Mouse (Mus musculus): ENCODE measurements around the gene Lnx2. TPM values are rescaled to one million over a fixed set of nuclear protein-coding genes. Genes with fewer than 3 reads are reported as not detected.

Gene Lnx2
- polyA plus RNA-seq, 1 experiment from 2014 or later, result 10.2 TPM

GRCm38 (mm10) chr5:147043240-147043844, 33.0 kb downstream of the Lnx2 start:
- no peak for TF ChIP-seq CTCF (IDR thresholded peaks at IDR 0.05; ENCODE audit: low read depth)
- H3K4me1 ChIP-seq (replicated peaks; ENCODE audit: control insufficient read depth, insufficient read depth, low read length), result no peaks in the 10 kb centered on the region; the same call in 1 of the 2 replicates
- H3K9me3 ChIP-seq (ENCODE audit: control insufficient read depth), result no peaks in the 10 kb centered on the region
- WGBS, result 56% methylated on average over 15 of the region's 15 CpGs
- peaks cover 26% of the 10 kb centered on the region for H3K36me3 ChIP-seq (ENCODE audit: control insufficient read depth, insufficient read depth)
- ATAC-seq, result no peak
- H3K27ac ChIP-seq (ENCODE audit: low read depth, low read length), result no peak overlapping the region
- no peaks in the 10 kb centered on the region for H3K27me3 ChIP-seq (replicated peaks; ENCODE audit: control insufficient read depth, insufficient read depth, low read length)
- H3K9ac ChIP-seq (ENCODE audit: low read depth, low read length), result no peak overlapping the region
- no peak overlapping the region for H3K4me3 ChIP-seq (ENCODE audit: low read depth, low read length)
- H3K4me2 ChIP-seq (replicated peaks; ENCODE audit: low read depth), result no peak overlapping the region

DNA sequence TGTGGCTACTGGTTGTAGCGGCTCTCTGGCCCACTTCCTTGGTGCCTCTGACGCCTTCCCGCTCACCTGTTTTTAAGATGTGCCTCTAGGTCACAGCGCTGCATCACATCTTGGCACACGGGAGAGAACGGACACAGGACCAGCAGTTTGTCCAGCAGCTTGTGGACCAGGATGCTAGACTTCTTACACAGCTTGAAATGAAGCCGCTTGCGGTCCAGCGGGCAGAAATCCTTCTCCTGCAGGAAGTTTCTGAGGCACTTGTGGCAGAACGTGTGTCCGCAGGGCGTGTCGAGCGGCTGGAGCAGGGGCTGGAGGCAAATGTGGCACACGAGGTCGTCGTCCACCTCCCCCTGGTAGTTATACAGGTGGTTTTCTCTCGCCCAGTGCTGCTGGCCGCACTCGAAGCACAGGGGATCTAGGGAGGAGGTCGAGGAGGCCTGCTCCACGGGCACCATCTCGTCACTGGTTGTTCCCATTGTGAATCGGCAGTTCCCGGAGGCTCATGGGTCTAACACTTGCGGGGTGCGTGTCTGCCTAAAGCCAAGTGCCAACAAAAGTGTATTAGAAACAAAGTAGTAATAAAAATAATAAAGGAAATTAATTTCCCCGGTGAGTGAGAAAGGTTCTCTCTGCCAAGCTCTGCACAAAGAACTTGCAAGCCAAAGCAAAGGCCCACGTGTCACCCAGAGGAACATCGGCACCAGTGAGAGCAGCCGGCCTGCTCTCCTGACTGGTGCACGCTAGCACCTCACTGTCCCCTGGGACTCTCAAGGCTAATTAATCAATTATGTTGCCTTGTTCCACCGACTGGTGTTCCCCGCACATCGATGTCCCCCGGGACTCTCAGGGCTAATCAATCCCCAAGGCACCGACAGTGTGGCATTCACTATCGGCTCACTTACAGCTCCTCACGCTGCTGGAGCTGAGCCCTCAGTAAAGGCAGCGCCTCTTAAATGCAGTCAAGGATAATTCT, 34.1 kb downstream of the Lnx2 start:
- 86% methylated on average over 40 of the region's 40 CpGs for WGBS
- H3K27me3 ChIP-seq (replicated peaks; ENCODE audit: control insufficient read depth, insufficient read depth, low read length), result no peaks in the 10 kb centered on the region
- no peak for TF ChIP-seq CTCF (IDR thresholded peaks at IDR 0.05; ENCODE audit: low read depth)
- no peak overlapping the region for H3K27ac ChIP-seq (ENCODE audit: low read depth, low read length)
- no peak overlapping the region for H3K9ac ChIP-seq (ENCODE audit: low read depth, low read length)
- H3K4me1 ChIP-seq (replicated peaks; ENCODE audit: control insufficient read depth, insufficient read depth, low read length), result no peaks in the 10 kb centered on the region; the same call in 1 of the 2 replicates
- H3K4me2 ChIP-seq (replicated peaks; ENCODE audit: low read depth), result no peak overlapping the region
- H3K4me3 ChIP-seq (ENCODE audit: low read depth, low read length), result no peak overlapping the region
- peaks cover 26% of the 10 kb centered on the region for H3K36me3 ChIP-seq (ENCODE audit: control insufficient read depth, insufficient read depth)
- no peaks in the 10 kb centered on the region for H3K9me3 ChIP-seq (ENCODE audit: control insufficient read depth)
- no peak for ATAC-seq

GRCm38 (mm10) chr5:147039394-147039793, 37.0 kb downstream of the Lnx2 start:
- Histone ChIP-seq H3K4me1 (replicated peaks; ENCODE audit: control insufficient read depth, insufficient read depth, low read length) (no peaks in the 10 kb centered on the region; the same call in 1 of the 2 replicates), H3K9ac (ENCODE audit: low read depth, low read length) (no peak overlapping the region), H3K36me3 (ENCODE audit: control insufficient read depth, insufficient read depth) (peaks cover 29% of the 10 kb centered on the region), H3K4me2 (replicated peaks; ENCODE audit: low read depth) (no peak overlapping the region), H3K27ac (ENCODE audit: low read depth, low read length) (no peak overlapping the region), H3K27me3 (replicated peaks; ENCODE audit: control insufficient read depth, insufficient read depth, low read length) (no peaks in the 10 kb centered on the region), H3K4me3 (ENCODE audit: low read depth, low read length) (no peak overlapping the region), H3K9me3 (ENCODE audit: control insufficient read depth) (no peaks in the 10 kb centered on the region)
- 85% methylated on average over 5 of the region's 5 CpGs for WGBS
- no peak for ATAC-seq
- no peak for TF ChIP-seq CTCF (IDR thresholded peaks at IDR 0.05; ENCODE audit: low read depth)

DNA sequence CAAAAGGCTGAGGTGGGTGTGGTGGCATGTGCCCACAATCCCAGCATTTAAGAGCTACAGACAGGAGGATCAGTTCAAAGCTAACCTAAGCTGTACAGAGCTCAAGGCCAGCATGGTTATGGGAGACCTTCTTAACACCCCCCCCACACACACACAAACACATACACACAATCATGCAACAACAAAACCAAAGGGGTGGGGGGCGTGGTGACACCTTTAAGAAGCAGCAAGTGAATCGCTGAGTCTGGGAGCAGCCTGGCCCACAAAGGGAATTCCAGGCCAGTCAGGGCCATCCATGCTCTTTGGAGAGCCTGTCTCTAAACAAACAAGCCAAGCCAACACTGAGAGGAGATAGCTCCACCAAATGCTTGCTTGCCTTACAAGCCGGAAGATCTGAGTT, 38.8 kb downstream of the Lnx2 start:
- Histone ChIP-seq H3K36me3 (ENCODE audit: control insufficient read depth, insufficient read depth) (peaks cover 44% of the 10 kb centered on the region), H3K4me3 (ENCODE audit: low read depth, low read length) (no peak overlapping the region), H3K4me1 (replicated peaks; ENCODE audit: control insufficient read depth, insufficient read depth, low read length) (no peaks in the 10 kb centered on the region; the same call in 1 of the 2 replicates), H3K27ac (ENCODE audit: low read depth, low read length) (no peak overlapping the region), H3K4me2 (replicated peaks; ENCODE audit: low read depth) (no peak overlapping the region), H3K9me3 (ENCODE audit: control insufficient read depth) (no peaks in the 10 kb centered on the region), H3K9ac (ENCODE audit: low read depth, low read length) (no peak overlapping the region), H3K27me3 (replicated peaks; ENCODE audit: control insufficient read depth, insufficient read depth, low read length) (no peaks in the 10 kb centered on the region)
- WGBS, result 47% methylated on average over 3 of the region's 3 CpGs
- no peak for ATAC-seq
- TF ChIP-seq CTCF (IDR thresholded peaks at IDR 0.05; ENCODE audit: low read depth), result no peak

- 78% methylated on average over 5 of the region's 5 CpGs for WGBS
- Histone ChIP-seq H3K27ac (ENCODE audit: low read depth, low read length) (no peak overlapping the region), H3K4me3 (ENCODE audit: low read depth, low read length) (no peak overlapping the region), H3K27me3 (replicated peaks; ENCODE audit: control insufficient read depth, insufficient read depth, low read length) (no peaks in the 10 kb centered on the region), H3K4me1 (replicated peaks; ENCODE audit: control insufficient read depth, insufficient read depth, low read length) (no peaks in the 10 kb centered on the region; the same call in 1 of the 2 replicates), H3K9ac (ENCODE audit: low read depth, low read length) (no peak overlapping the region), H3K36me3 (ENCODE audit: control insufficient read depth, insufficient read depth) (peaks cover 47% of the 10 kb centered on the region), H3K4me2 (replicated peaks; ENCODE audit: low read depth) (no peak overlapping the region), H3K9me3 (ENCODE audit: control insufficient read depth) (no peaks in the 10 kb centered on the region)
- ATAC-seq, result no peak
- TF ChIP-seq CTCF (IDR thresholded peaks at IDR 0.05; ENCODE audit: low read depth), result no peak
Observed at GRCm38 (mm10) chr5:147036661-147037060, 39.7 kb downstream of the Lnx2 start.

DNA sequence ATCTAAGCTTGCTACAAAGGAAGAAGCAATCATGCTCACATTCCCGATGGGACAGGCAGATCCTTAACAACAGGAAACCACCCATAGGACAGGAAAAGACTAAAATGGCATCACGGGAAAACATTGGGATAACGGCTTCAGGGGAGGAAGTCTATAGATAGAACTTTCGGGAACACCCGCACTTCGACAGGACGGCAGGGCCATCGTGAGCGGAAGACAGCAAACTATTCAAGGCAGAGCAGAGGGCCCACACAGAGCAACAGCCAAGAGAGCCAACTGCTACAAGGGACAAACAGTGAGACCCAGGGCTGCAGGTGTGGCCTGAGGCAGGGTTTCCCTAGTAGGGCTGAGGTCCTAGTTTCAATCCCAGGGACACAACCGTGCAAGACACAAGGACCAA, 40.4 kb downstream of the Lnx2 start:
- no peaks in the 10 kb centered on the region for H3K27me3 ChIP-seq (replicated peaks; ENCODE audit: control insufficient read depth, insufficient read depth, low read length)
- H3K9me3 ChIP-seq (ENCODE audit: control insufficient read depth), result no peaks in the 10 kb centered on the region
- H3K4me2 ChIP-seq (replicated peaks; ENCODE audit: low read depth), result no peak overlapping the region
- no peaks in the 10 kb centered on the region; the same call in 1 of the 2 replicates for H3K4me1 ChIP-seq (replicated peaks; ENCODE audit: control insufficient read depth, insufficient read depth, low read length)
- TF ChIP-seq CTCF (IDR thresholded peaks at IDR 0.05; ENCODE audit: low read depth), result no peak
- ATAC-seq, result no peak
- no peak overlapping the region for H3K9ac ChIP-seq (ENCODE audit: low read depth, low read length)
- WGBS, result 81% methylated on average over 10 of the region's 10 CpGs
- peaks cover 47% of the 10 kb centered on the region for H3K36me3 ChIP-seq (ENCODE audit: control insufficient read depth, insufficient read depth)
- H3K4me3 ChIP-seq (ENCODE audit: low read depth, low read length), result no peak overlapping the region
- H3K27ac ChIP-seq (ENCODE audit: low read depth, low read length), result no peak overlapping the region

Data from intestine, postnatal 0 days (tissue).